9 mouse cellular contexts compared by ENCODE assay signal in the genomic region with DNA sequence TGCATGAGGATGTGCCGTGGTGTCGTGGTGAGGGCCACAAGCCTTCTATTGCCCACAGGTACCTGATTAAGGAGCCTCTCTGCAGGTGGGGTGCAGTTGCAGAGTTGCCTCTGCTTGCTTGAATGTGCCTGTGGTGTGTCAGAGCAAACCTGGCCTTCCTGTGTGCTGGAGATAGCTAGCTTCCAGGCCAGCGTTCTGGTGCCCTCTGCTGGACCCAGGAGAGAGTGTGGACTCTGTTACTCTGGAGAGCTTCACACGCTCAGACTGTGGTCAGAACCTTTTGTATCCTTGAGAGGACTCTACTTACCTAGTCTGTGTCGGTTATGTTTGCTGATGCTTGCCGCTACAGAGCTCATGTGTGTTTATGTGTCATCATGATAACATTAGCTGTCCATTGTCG. TPM values are rescaled to one million over a fixed set of nuclear protein-coding genes. Genes with fewer than 3 reads are reported as not detected.
DNase-seq lines count a peak whose midpoint lies in the region; ATAC-seq and TF ChIP-seq lines count a peak whose summit lies in the region.
"Had no signal": no experiment of that assay in that cellular context is flagged by ENCODE, and none has a peak within 500 bp of the region (broad histone marks: within the 10 kb centered on the region; RNA-seq: fewer than 3 reads in every experiment).

No protein-coding gene starts in this region.

- H3K27me3 ChIP-seq in E14TG2a.4 (ENCODE audit: insufficient read depth, low read length) = no peaks in the 10 kb centered on the region
- no peaks in the 10 kb centered on the region for H3K27me3 ChIP-seq in forebrain, embryonic 14.5 days (replicated peaks; ENCODE audit: control insufficient read depth, insufficient read depth, low read length)
- no peaks in the 10 kb centered on the region for H3K27me3 ChIP-seq in lung, embryonic 14.5 days (ENCODE audit: insufficient read depth, low read length)
- H3K27me3 ChIP-seq: embryonic facial prominence, embryonic 15.5 days had no signal

- 66% methylated on average over 7 of the region's 7 CpGs for WGBS in forebrain, embryonic 14.5 days
- WGBS in lung, embryonic 14.5 days = 44% methylated on average over 7 of the region's 7 CpGs

- no peak overlapping the region for H3K27ac ChIP-seq in forebrain, embryonic 14.5 days (ENCODE audit: low read depth, low read length)
- no peak overlapping the region for H3K27ac ChIP-seq in lung, embryonic 14.5 days (ENCODE audit: low read depth)
- H3K27ac ChIP-seq: embryonic facial prominence, embryonic 15.5 days had no signal

- TF ChIP-seq CTCF in E14TG2a.4 (conservative IDR thresholded peaks at IDR 0.05; ENCODE audit: low read length) = peak; percentile 45
- peak; percentile 96 for TF ChIP-seq CTCF in lung, embryonic 14.5 days (IDR thresholded peaks at IDR 0.05; ENCODE audit: low read depth)

- DNase-seq in c-Kit-positive CD71-positive TER-119-negative erythroid progenitor cells, embryonic 14.5 days (ENCODE audit: low read depth) = peak; percentile 48
- DNase-seq in forebrain, embryonic 14.5 days (ENCODE audit: low spot score) = peak; percentile 84
- DNase-seq in heart, postnatal 36 days = peak; percentile 77 to 83
- peak; percentile 56 to 88 for DNase-seq in layer of hippocampus, adult 18-20 months (ENCODE audit: low spot score in 2 of 2)
- DNase-seq in lung, embryonic 14.5 days = peak; percentile 93
- DNase-seq in ovary, postnatal 36 days (ENCODE audit: low spot score) = peak; percentile 78
- peak; percentile 65 to 66 for DNase-seq in thymus, postnatal 36 days

- no peak overlapping the region for H3K4me3 ChIP-seq in E14TG2a.4 (replicated peaks; ENCODE audit: low read length)
- no peak overlapping the region for H3K4me3 ChIP-seq in forebrain, embryonic 14.5 days (ENCODE audit: low read depth, low read length)
- no peak overlapping the region for H3K4me3 ChIP-seq in lung, embryonic 14.5 days (ENCODE audit: low read depth, low read length)
- H3K4me3 ChIP-seq: embryonic facial prominence, embryonic 15.5 days had no signal

- peak; percentile 75 for ATAC-seq in forebrain, embryonic 14.5 days
- peak; percentile 67 for ATAC-seq in lung, embryonic 14.5 days (ENCODE audit: insufficient read depth)

- H3K9me3 ChIP-seq in E14TG2a.4 (ENCODE audit: low read length) = no peaks in the 10 kb centered on the region
- no peaks in the 10 kb centered on the region for H3K9me3 ChIP-seq in forebrain, embryonic 14.5 days (replicated peaks; ENCODE audit: control insufficient read depth, low read length)
- no peaks in the 10 kb centered on the region for H3K9me3 ChIP-seq in lung, embryonic 14.5 days (ENCODE audit: low read depth, low read length)
- H3K9me3 ChIP-seq: embryonic facial prominence, embryonic 15.5 days had no signal

- H3K9ac ChIP-seq in forebrain, embryonic 14.5 days (ENCODE audit: low read length) = no peak overlapping the region
- H3K9ac ChIP-seq in lung, embryonic 14.5 days = no peak overlapping the region
- H3K9ac ChIP-seq: embryonic facial prominence, embryonic 15.5 days had no signal

- H3K36me3 ChIP-seq in E14TG2a.4 (ENCODE audit: insufficient read depth, low read length) = peaks cover 72% of the 10 kb centered on the region
- H3K36me3 ChIP-seq in forebrain, embryonic 14.5 days (ENCODE audit: control insufficient read depth, insufficient read depth, low read length) = peaks cover 76% of the 10 kb centered on the region
- peaks cover 56% of the 10 kb centered on the region for H3K36me3 ChIP-seq in lung, embryonic 14.5 days (ENCODE audit: insufficient read depth)

- H3K4me1 ChIP-seq in E14TG2a.4 (replicated peaks; ENCODE audit: low read depth, low read length) = peaks cover 83% of the 10 kb centered on the region
- H3K4me1 ChIP-seq in forebrain, embryonic 14.5 days (ENCODE audit: control insufficient read depth, insufficient read depth, low read length) = peaks cover 7% of the 10 kb centered on the region
- peaks cover 6% of the 10 kb centered on the region for H3K4me1 ChIP-seq in lung, embryonic 14.5 days (ENCODE audit: insufficient read depth)

- no peak overlapping the region for H3K4me2 ChIP-seq in forebrain, embryonic 14.5 days (ENCODE audit: low read length)
- no peak overlapping the region for H3K4me2 ChIP-seq in lung, embryonic 14.5 days
- H3K4me2 ChIP-seq: embryonic facial prominence, embryonic 15.5 days had no signal

- intact Hi-C loops in heart, postnatal 36 days (cut with DNase I) = loop anchor here (1.0 to 5.0 kb wide), 3 partner anchors 28 to 273 kb away; partner anchors contain the start of genes Acaa1b, Acvr2b, Gm47289 and Xylb

RNA-seq across cellular contexts. Expression of gene Exog, which starts 14.4 kb away (rescaled TPM):
- 54.2 and 64.7 TPM in 2 replicates for polyA plus RNA-seq in forebrain, embryonic 14.5 days (2014; fragmentation: Nextera tagmentation; extraction: Ambion mirVana)
- 1 to 10 TPM; 2.4 to 2.5 TPM for total RNA-seq in heart, postnatal 36 days (2021)
- 10 to 100 TPM; 20.2 to 21.4 TPM for total RNA-seq in layer of hippocampus, adult 18-20 months (2021)
- 32.1 and 33.7 TPM in 2 replicates for polyA plus RNA-seq in lung, embryonic 14.5 days (2014; fragmentation: Nextera tagmentation; extraction: Ambion mirVana)

RNA-seq across cellular contexts. Expression of gene Acvr2b, which starts 28.4 kb away (rescaled TPM):
- 25.9 and 27.5 TPM in 2 replicates for polyA plus RNA-seq in forebrain, embryonic 14.5 days (2014; fragmentation: Nextera tagmentation; extraction: Ambion mirVana)
- 1 to 10 TPM; 5.7 to 7.6 TPM for total RNA-seq in heart, postnatal 36 days (2021)
- 10 to 100 TPM; 11.3 to 13.5 TPM for total RNA-seq in layer of hippocampus, adult 18-20 months (2021)
- polyA plus RNA-seq in lung, embryonic 14.5 days (2014; fragmentation: Nextera tagmentation; extraction: Ambion mirVana) = 22.7 and 28.2 TPM in 2 replicates

Comparison
In these comparisons a context has a peak if more than half of its experiments do, and no peak if none do; other contexts are left out.
1. RNA of gene Exog, which starts 14.4 kb away (total RNA-seq): 20.2 to 21.4 TPM in layer of hippocampus, adult 18-20 months; 2.4 to 2.5 TPM in heart, postnatal 36 days; every median in the first group is over 4 times any median in the second.
2. Peak in every context shown above with its lines, with median percentiles within 50 percentile points of each other: DNase-seq.